Mouse (Mus musculus) right cerebral cortex, postnatal 4 days (tissue): ENCODE data around the gene Ensa.
"Not testable (repeated sequence)": the region's sequence is repeated elsewhere in the genome, so short reads cannot be mapped to it uniquely, and the experiment has no call there.

Experiments used
- DNase-seq: peaks from one replicate; pipeline ENCODE4 v3.0.0-alpha.2; 2022

Ensa gene

GRCm38 (mm10) chr3:95645313-95646235, 20.8 kb downstream of the Ensa start:
- no peak for DNase-seq

GRCm38 (mm10) chr3:95648016-95648415, 23.2 kb downstream of the Ensa start:
- no peak for DNase-seq

GRCm38 (mm10) chr3:95650276-95651032, 25.7 kb downstream of the Ensa start:
- no peak for DNase-seq

- no peak for DNase-seq
Observed at GRCm38 (mm10) chr3:95651033-95651373, 26.2 kb downstream of the Ensa start.

GRCm38 (mm10) chr3:95651391-95652203, 26.8 kb downstream of the Ensa start:
- no peak for DNase-seq

GRCm38 (mm10) chr3:95652204-95652811, 27.5 kb downstream of the Ensa start:
- DNase-seq: no peak

GRCm38 (mm10) chr3:95652871-95653270, 28.1 kb downstream of the Ensa start:
- DNase-seq: no peak

GRCm38 (mm10) chr3:95653473-95654034, 28.8 kb downstream of the Ensa start:
- DNase-seq: no peak

GRCm38 (mm10) chr3:95654371-95654770, 29.6 kb downstream of the Ensa start:
- DNase-seq: not testable (repeated sequence)

GRCm38 (mm10) chr3:95655437-95655836, 30.6 kb downstream of the Ensa start:
- no peak for DNase-seq

- DNase-seq: no peak
Observed at GRCm38 (mm10) chr3:95657108-95657507, 32.3 kb downstream of the Ensa start.

- no peak for DNase-seq
Observed at GRCm38 (mm10) chr3:95657711-95658110, 32.9 kb downstream of the Ensa start.

- peak; percentile 90 for DNase-seq
Observed at GRCm38 (mm10) chr3:95658236-95658867, 33.6 kb downstream of the Ensa start, which contains the start of gene Mcl1. TSS of gene Mcl1 (plus strand) at chr3:95658788.

- DNase-seq: peak; percentile 48
Observed at GRCm38 (mm10) chr3:95658868-95659712, 34.3 kb downstream of the Ensa start.

GRCm38 (mm10) chr3:95659948-95660347, 35.2 kb downstream of the Ensa start:
- no peak for DNase-seq

- no peak for DNase-seq
Observed at GRCm38 (mm10) chr3:95660788-95661478, 36.1 kb downstream of the Ensa start.

- DNase-seq: no peak
Observed at GRCm38 (mm10) chr3:95661945-95662715, 37.3 kb downstream of the Ensa start.

- no peak for DNase-seq
Observed at GRCm38 (mm10) chr3:95662724-95663449, 38.1 kb downstream of the Ensa start.

GRCm38 (mm10) chr3:95663486-95663885, 38.7 kb downstream of the Ensa start:
- no peak for DNase-seq
